Mouse (Mus musculus): ENCODE data around the gene Pnliprp1.

DNA sequence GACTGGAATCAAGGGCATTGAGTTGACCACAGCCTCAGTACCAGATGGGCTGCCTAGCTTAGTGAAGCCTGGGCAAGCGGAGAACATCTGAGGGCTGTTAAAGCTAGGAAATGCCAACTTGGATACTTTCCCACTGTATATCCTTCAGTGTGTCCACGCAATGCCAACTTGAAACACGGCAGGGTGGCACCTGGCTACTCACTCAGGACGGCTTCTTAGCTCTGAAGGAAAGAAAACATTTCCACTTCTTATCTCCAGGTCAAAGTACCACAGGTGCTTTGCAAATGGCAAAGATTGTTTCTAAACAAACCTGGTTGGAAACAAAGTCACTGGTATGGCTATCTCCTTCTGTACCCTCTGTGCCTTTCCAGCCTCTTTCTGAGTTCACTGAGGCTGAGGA, 30.2 kb downstream of the Pnliprp1 start:
- TF ChIP-seq POLR2A (IDR thresholded peaks at IDR 0.05; ENCODE audit: low read depth, low read length) (no peak), CTCF (conservative IDR thresholded peaks at IDR 0.05; ENCODE audit: insufficient read depth, insufficient read length, low read depth, low read length) (no peak)
